Mouse (Mus musculus): ENCODE measurements around the gene Ankrd9. TPM values are rescaled to one million over a fixed set of nuclear protein-coding genes. Genes with fewer than 3 reads are reported as not detected.
A peak's percentile ranks its signal among the peaks of the same experiment; 100 is the strongest.

The Ankrd9 gene
- 15.4 and 16.7 TPM in 2 replicates for polyA plus RNA-seq (2016; fragmentation: Nextera tagmentation; extraction: Ambion mirVana)

GRCm38 (mm10) chr12:110978607-110979406, at the start of gene Ankrd9:
Gene Ankrd9 (minus strand): TSS chr12:110979040.
- Histone ChIP-seq H3K27me3 (no peaks in the 10 kb centered on the region), H3K36me3 (peaks cover 36% of the 10 kb centered on the region), H3K9ac (replicated peaks) (peak within 1 kb of the TSS; percentile 88), H3K9me3 (no peaks in the 10 kb centered on the region), H3K4me1 (replicated peaks) (peaks cover 23% of the 10 kb centered on the region), H3K4me2 (peak within 1 kb of the TSS; percentile 94), H3K27ac (peak within 1 kb of the TSS; percentile 69; the same call in 1 of the 2 replicates), H3K4me3 (replicated peaks) (peak within 1 kb of the TSS; percentile 84)
- peak; percentile 96 for ATAC-seq (ENCODE audit: insufficient number of reproducible peaks, insufficient read depth, low FRiP score, low TSS enrichment, low read depth)
- WGBS, result under 1% methylated on average over 90 of the region's 90 CpGs

DNA sequence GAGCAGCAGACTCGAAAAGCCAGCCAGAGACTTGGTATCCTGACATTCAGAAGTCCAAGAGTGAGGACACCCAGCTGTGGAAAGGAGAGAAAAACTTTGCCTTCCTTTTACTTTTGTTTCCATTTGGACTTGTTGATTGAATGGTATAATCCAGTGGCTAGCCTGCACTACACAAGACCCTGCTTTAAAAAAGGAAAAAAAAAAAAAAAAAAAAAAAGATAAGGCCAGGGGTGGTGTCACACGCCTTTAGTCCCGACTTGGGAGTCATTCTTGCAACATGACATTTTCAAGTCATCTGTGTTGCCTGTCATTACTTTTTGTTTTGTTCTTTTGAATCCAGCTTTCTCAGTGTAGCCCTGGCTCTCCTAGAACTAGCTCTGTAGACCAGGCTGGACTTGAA, 42.7 kb upstream of the Ankrd9 start:
- Histone ChIP-seq H3K9ac (replicated peaks) (no peak overlapping the region), H3K27ac (0 out of 2 replicates have a peak overlapping the region, but pooled peaks have one; percentile 12), H3K9me3 (no peaks in the 10 kb centered on the region), H3K4me2 (no peak overlapping the region), H3K4me3 (replicated peaks) (no peak overlapping the region), H3K27me3 (no peaks in the 10 kb centered on the region), H3K4me1 (replicated peaks) (no peaks in the 10 kb centered on the region), H3K36me3 (no peaks in the 10 kb centered on the region)
- 59% methylated on average over 3 of the region's 3 CpGs for WGBS
- no peak for ATAC-seq (ENCODE audit: insufficient number of reproducible peaks, insufficient read depth, low FRiP score, low TSS enrichment, low read depth)

DNA sequence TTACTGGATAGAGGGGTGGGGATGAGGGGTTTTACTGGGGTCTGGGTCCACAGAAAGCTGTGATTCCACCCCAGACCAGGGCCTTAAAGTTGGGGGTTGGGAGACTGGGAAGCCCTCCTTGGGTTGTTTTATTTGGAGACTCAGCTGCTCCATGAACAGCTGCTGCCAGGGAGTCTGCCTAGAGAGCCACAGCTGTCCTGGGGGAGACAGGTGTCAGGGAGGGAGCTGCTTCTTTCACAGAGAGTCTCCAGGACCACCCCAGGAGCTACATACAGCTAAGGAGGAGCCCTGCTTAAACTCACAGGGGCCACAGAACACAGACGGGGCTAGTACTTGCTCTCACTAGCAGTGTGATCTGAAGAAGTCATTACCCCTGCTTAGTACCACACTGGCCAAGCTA, 42.3 kb upstream of the Ankrd9 start:
- Histone ChIP-seq H3K9ac (replicated peaks) (no peak overlapping the region), H3K27me3 (no peaks in the 10 kb centered on the region), H3K4me2 (no peak overlapping the region), H3K4me1 (replicated peaks) (no peaks in the 10 kb centered on the region), H3K9me3 (no peaks in the 10 kb centered on the region), H3K27ac (0 out of 2 replicates have a peak overlapping the region, but pooled peaks have one; percentile 12), H3K36me3 (no peaks in the 10 kb centered on the region), H3K4me3 (replicated peaks) (no peak overlapping the region)
- 8% methylated on average over 1 of the region's 1 CpGs for WGBS
- peak; percentile 74 for ATAC-seq (ENCODE audit: insufficient number of reproducible peaks, insufficient read depth, low FRiP score, low TSS enrichment, low read depth)

- Histone ChIP-seq H3K9ac (replicated peaks) (no peak overlapping the region), H3K27ac (no peak overlapping the region), H3K4me2 (no peak overlapping the region), H3K27me3 (no peaks in the 10 kb centered on the region), H3K4me3 (replicated peaks) (no peak overlapping the region), H3K4me1 (replicated peaks) (no peaks in the 10 kb centered on the region), H3K36me3 (no peaks in the 10 kb centered on the region), H3K9me3 (no peaks in the 10 kb centered on the region)
- 84% methylated on average over 2 of the region's 2 CpGs for WGBS
- ATAC-seq (ENCODE audit: insufficient number of reproducible peaks, insufficient read depth, low FRiP score, low TSS enrichment, low read depth), result no peak
These were observed 40.2 kb upstream of the Ankrd9 start for GRCm38 (mm10) chr12:111019086-111019485.

- no peak overlapping the region for H3K4me2 ChIP-seq
- no peak for ATAC-seq (ENCODE audit: insufficient number of reproducible peaks, insufficient read depth, low FRiP score, low TSS enrichment, low read depth)
- H3K27me3 ChIP-seq, result no peaks in the 10 kb centered on the region
- no peak overlapping the region for H3K9ac ChIP-seq (replicated peaks)
- no peaks in the 10 kb centered on the region for H3K36me3 ChIP-seq
- no peaks in the 10 kb centered on the region for H3K9me3 ChIP-seq
- no peak overlapping the region for H3K27ac ChIP-seq
- 93% methylated on average over 11 of the region's 11 CpGs for WGBS
- H3K4me1 ChIP-seq (replicated peaks), result no peaks in the 10 kb centered on the region
- H3K4me3 ChIP-seq (replicated peaks), result no peak overlapping the region
These were observed 39.2 kb upstream of the Ankrd9 start for GRCm38 (mm10) chr12:111018068-111018467.

- WGBS, result 81% methylated on average over 3 of the region's 3 CpGs
- no peaks in the 10 kb centered on the region for H3K27me3 ChIP-seq
- H3K4me1 ChIP-seq (replicated peaks), result no peaks in the 10 kb centered on the region
- no peaks in the 10 kb centered on the region for H3K36me3 ChIP-seq
- H3K27ac ChIP-seq, result no peak overlapping the region
- 0 out of 2 replicates have a peak, but pooled peaks cover 3% of the 10 kb centered on the region for H3K9me3 ChIP-seq
- H3K9ac ChIP-seq (replicated peaks), result no peak overlapping the region
- ATAC-seq (ENCODE audit: insufficient number of reproducible peaks, insufficient read depth, low FRiP score, low TSS enrichment, low read depth), result no peak
- no peak overlapping the region for H3K4me2 ChIP-seq
- no peak overlapping the region for H3K4me3 ChIP-seq (replicated peaks)
These were observed 38.0 kb upstream of the Ankrd9 start for GRCm38 (mm10) chr12:111016807-111017206.

DNA sequence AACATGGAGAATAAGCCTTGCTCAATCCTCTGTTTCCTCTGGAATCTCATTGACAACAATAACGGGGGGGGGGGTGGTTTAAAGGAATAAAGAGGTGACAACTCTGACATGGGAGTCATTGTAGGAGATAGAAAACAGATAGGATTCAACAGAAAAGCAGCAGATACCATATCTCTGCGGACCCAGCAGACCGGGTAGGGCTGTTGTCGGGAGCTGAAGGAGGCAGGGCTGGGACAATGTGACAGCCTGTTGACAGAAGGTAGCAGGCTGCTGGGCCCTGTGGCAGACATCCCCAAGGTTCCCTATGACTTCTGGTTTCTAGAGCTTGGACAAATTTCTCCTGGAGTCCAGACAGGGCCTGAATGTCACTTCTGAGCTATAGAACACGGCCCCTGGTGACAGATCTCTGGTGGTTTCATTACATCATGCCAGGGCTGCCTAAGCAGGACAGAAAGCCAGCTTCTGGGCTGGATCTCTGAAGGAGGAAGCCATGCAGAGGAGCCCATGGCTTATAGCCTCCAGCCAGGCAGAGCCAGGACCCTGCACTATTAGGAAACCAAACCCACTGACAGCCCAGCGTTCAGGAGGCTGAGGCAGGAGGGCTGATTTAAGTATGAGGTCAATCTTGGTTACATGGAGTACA, 30.9 kb upstream of the Ankrd9 start:
- no peaks in the 10 kb centered on the region for H3K27me3 ChIP-seq
- 0 out of 2 replicates have a peak, but pooled peaks cover 3% of the 10 kb centered on the region for H3K9me3 ChIP-seq
- no peak overlapping the region for H3K4me3 ChIP-seq (replicated peaks)
- no peak overlapping the region for H3K9ac ChIP-seq (replicated peaks)
- H3K36me3 ChIP-seq, result no peaks in the 10 kb centered on the region
- H3K4me2 ChIP-seq, result no peak overlapping the region
- 76% methylated on average over 6 of the region's 6 CpGs for WGBS
- no peak for ATAC-seq (ENCODE audit: insufficient number of reproducible peaks, insufficient read depth, low FRiP score, low TSS enrichment, low read depth)
- H3K4me1 ChIP-seq (replicated peaks), result peaks cover 24% of the 10 kb centered on the region
- H3K27ac ChIP-seq, result no peak overlapping the region

- ATAC-seq (ENCODE audit: insufficient number of reproducible peaks, insufficient read depth, low FRiP score, low TSS enrichment, low read depth), result no peak
- 66% methylated on average over 11 of the region's 11 CpGs for WGBS
- H3K4me3 ChIP-seq (replicated peaks), result no peak overlapping the region
- H3K27ac ChIP-seq, result no peak overlapping the region
- H3K36me3 ChIP-seq, result no peaks in the 10 kb centered on the region
- H3K27me3 ChIP-seq, result no peaks in the 10 kb centered on the region
- no peak overlapping the region for H3K4me2 ChIP-seq
- H3K9ac ChIP-seq (replicated peaks), result no peak overlapping the region
- H3K4me1 ChIP-seq (replicated peaks), result peaks cover 24% of the 10 kb centered on the region
- H3K9me3 ChIP-seq, result 0 out of 2 replicates have a peak, but pooled peaks cover 3% of the 10 kb centered on the region
These were observed 30.0 kb upstream of the Ankrd9 start for GRCm38 (mm10) chr12:111008500-111009490.

DNA sequence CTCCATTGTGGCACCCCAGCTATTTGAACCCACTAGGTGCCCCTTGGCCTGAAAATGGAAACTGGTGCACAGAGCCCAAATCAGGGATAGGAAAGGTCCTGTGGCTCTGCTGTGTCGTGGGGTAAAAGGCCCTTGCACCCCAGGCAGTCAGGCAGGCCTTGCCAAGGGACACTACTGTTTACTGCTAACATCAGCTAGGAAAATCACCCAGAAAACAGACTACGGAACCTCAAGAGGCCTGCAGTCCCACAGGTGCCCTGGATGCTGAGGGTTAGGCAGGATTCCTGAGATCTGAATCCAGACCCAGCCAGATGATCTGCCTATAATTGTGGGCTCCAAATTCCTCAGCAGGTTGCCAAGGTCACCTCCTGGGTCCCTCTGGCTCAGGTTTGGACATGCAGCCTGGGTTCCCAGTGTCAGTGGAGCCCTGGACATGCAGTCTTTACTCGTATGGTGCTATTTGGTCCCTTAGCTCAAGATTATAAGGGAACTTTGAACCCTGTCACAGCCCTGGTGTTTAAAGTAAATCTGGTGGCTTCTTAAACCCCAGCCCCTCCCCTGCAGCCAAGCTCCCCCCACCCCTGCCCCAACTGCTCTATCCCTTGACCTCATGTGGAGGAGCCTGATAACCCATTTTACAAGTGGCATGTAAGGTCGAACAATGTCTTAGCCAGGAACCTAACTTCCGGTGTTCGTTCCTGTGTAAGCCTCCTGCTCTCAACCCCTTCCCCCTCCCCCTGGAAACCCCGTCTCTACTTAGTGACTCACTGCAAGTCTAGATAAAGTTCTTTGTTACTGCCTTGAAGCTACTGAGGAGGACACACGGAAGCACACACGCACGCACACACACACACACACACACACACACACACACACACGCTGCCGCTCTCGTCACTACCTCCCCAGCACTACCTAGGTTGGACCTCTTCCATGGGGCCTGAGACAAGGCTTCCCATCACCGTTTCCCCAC, 28.6 kb upstream of the Ankrd9 start:
- WGBS, result 79% methylated on average over 14 of the region's 14 CpGs
- H3K4me1 ChIP-seq (replicated peaks), result peaks cover 24% of the 10 kb centered on the region
- H3K9me3 ChIP-seq, result 0 out of 2 replicates have a peak, but pooled peaks cover 2% of the 10 kb centered on the region
- no peaks in the 10 kb centered on the region for H3K36me3 ChIP-seq
- no peak overlapping the region for H3K4me2 ChIP-seq
- H3K27ac ChIP-seq, result peak overlapping the region; percentile 50; the same call in 1 of the 2 replicates
- no peaks in the 10 kb centered on the region for H3K27me3 ChIP-seq
- no peak overlapping the region; the same call in 1 of the 2 replicates for H3K9ac ChIP-seq (replicated peaks)
- H3K4me3 ChIP-seq (replicated peaks), result no peak overlapping the region
- no peak for ATAC-seq (ENCODE audit: insufficient number of reproducible peaks, insufficient read depth, low FRiP score, low TSS enrichment, low read depth)

- WGBS, result 84% methylated on average over 5 of the region's 5 CpGs
- Histone ChIP-seq H3K4me2 (no peak overlapping the region), H3K9ac (replicated peaks) (no peak overlapping the region), H3K4me1 (replicated peaks) (peaks cover 24% of the 10 kb centered on the region), H3K27ac (peak overlapping the region; percentile 41; the same call in 1 of the 2 replicates), H3K9me3 (no peaks in the 10 kb centered on the region), H3K4me3 (replicated peaks) (no peak overlapping the region), H3K36me3 (no peaks in the 10 kb centered on the region), H3K27me3 (no peaks in the 10 kb centered on the region)
- no peak for ATAC-seq (ENCODE audit: insufficient number of reproducible peaks, insufficient read depth, low FRiP score, low TSS enrichment, low read depth)
These were observed 27.5 kb upstream of the Ankrd9 start for GRCm38 (mm10) chr12:111006339-111006738.
